Mouse (Mus musculus) CD8-positive naive resting alpha-beta T cell, adult 2 months (primary cell): ENCODE data around the gene Tmem116.

Source experiments
- DNase-seq, 2 experiments: peaks; one replicate each; pipeline ENCODE4 v3.0.0; 2022; ENCODE audit warnings: low read depth in 2 of 2, low spot score in 2 of 2

Tmem116 gene

DNA sequence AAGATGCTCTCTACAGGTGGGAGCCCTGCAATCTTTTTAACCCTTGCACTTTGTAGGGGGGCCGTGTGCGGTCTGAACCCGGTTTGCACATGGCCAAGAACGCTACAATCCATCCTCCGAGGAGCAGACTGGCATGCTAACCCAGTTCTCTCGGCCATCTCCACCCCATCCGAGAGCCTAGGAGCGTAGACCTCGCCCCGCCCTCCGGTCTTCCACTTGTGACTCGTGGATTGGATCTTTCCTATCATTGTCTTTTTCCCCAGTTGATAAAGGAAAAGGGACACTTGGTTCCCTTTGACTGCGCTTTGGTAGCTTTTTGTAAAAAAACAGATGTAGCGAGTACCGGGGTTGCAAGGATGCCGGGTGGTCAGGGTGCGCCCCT, at the start of gene Tmem116:
Tmem116 (plus strand) TSS at position 250 of the 382 bp plus-strand sequence.
- DNase-seq = peak in 1 of 2 experiments; percentile 7

DNA sequence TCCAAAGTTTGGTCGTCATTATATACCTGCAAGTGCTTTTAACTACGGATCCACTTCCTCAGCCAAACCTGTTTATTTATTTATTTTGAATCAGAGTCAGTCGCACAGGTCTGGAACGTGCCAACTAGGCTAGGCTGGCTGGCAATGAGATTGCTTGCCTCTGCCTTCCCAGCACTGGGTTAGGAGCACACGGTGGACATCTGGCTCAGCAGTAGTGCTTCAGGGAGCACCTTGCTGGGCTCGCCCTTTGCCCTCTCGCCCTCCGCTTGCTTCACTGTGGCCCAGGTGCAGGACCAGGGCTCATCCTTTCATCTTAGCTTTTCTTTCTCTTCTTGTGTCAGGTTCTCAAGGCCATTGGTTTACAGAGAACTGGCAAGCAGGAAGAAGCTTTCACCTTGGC, 43.8 kb upstream of the Tmem116 start:
- no peak for DNase-seq

GRCm38 (mm10) chr5:121410975-121411374, 40.7 kb upstream of the Tmem116 start:
- no peak for DNase-seq

DNA sequence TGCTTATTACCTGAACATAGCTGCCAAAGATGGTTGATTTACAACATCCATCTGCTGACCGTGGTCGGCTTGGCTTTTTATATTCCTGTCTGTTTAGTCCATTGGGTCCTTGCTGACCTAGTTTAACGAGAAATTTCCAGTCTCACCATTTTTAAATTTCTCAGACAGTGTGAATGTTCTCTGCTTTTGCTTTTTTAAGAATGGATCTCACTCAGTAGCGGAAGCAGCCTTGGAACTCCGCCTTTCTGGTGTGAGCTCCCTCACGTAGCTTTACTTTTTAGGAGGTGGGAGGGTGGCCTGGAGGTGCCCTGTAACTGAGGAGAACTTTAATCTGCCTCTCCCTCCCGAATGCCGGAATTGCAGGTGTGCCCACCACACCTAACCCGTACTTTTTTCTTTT, 31.0 kb upstream of the Tmem116 start:
- no peak for DNase-seq

DNA sequence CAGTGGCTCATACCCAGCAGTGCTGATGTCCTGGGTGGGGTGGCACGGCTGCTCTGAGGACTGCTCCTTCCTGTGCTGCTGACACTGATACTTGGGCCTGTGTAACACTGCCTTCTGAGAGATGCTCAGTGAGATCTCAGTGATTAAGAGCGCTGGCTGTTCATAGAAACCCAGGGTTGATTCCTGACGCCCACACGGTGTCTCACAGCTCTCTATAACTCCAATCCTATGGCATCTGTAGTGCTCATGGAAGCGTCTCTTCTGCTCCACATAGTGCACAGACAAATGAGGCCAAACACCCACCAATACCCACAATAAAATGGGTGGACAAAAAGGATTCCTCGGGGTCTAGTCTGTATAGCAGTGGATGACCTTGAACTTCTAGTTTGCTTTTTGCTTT, 28.9 kb upstream of the Tmem116 start:
- DNase-seq = no peak

DNA sequence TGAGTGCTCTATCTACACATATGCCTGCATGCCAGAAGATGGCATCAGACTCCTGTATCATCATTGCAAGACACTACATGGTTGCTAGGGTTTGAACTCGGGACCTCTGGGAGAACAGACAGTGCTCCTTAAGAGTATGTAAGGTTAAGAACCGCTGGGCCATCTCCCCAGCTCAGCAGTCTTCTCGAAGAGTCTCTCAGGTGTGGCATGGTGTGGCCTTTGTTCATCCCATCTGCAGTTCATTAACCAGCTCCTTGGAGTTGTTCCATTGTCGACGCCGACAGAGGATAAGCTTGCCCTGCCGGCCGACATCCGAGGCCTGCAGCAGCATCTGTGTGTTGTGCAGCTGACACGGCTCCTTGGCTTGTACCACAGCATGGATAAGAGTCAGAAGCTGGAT, 28.4 kb upstream of the Tmem116 start:
- no peak for DNase-seq

DNA sequence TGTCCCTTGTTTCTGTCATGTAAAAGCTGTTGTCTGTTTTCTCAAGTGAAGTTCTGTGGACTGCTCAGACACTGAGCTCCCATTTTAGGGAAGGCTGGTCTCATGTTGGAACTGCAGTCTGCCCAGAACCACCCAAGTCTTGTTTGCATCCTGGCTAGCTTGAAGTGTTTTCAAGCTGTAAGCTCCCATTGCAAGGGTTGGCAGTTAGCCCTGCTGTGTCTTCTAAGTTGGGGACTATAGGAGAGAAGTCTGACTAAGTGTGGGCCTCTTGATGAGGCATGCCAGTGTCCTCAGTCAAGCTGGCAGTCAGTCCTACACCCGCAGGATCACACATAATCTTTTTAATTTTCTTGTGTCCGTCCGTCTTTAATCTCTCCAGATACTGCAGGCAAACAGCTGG, 22.7 kb upstream of the Tmem116 start:
- no peak for DNase-seq

- DNase-seq = no peak
These were observed 13.6 kb upstream of the Tmem116 start for GRCm38 (mm10) chr5:121438131-121438530.

DNA sequence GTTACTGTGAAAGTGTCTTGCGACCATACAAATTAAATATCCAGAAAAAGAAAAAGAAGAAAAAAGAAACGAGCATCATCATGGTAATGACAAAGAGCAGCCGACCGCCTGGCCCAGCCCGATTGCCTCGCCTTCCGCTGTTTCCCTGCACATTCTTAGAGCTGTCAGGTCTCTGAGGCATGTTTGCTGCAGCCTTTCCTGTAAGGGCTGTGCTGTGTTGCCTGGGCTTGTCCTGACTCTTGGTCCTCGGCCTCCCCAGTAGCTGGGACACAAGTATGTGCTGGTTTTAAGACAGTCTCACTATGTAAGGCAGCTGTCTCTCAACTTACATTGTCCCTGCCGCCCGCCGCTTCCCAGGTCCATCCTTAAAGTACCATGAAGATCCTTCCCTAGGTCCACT, 12.9 kb upstream of the Tmem116 start:
- no peak for DNase-seq

- peak; percentile 28 to 58 for DNase-seq
These were observed 8.1 kb upstream of the Tmem116 start for GRCm38 (mm10) chr5:121443548-121443947.

- no peak for DNase-seq
These were observed 6.8 kb upstream of the Tmem116 start for GRCm38 (mm10) chr5:121444870-121445269.

DNA sequence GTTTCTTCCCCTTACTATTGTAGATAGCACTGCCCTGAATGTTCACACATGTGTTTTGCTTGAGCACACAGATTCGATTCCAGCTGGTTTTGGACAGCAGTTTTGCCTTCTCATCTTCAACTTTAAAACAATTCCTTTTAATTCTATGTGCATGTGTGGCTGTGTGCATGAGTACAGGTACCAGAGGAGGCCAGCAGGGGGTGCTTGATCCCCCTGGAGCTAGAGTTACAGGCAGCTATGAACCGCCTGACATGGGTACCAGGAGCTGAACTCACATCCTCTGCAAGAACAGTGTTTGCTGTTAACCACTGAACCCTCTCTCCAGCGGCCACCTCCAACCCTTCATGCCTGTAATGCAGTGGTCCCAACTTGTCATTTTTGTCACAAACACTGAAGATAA, 3.2 kb upstream of the Tmem116 start:
- peak; percentile 13 for DNase-seq

DNA sequence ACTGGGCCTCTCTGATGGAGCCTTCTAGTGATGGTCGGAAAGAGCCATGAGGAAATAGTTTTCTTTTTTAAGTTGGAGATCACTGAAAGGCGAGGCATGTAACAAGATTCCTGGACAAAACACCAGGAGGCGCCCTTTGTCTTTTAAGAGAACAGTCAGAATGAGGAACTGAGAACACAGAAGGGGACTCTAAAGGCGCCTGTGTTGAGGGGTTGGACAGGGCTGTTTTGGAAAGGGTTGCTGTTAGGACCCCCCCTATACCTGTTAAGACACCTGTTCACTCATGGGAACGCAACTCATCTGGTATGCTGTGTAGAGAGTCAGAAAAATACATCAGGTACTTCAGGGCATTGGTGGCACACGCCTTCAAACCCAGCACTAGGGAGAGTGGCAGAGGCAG, 1.7 kb upstream of the Tmem116 start:
- DNase-seq = peak; percentile 56 to 68

DNA sequence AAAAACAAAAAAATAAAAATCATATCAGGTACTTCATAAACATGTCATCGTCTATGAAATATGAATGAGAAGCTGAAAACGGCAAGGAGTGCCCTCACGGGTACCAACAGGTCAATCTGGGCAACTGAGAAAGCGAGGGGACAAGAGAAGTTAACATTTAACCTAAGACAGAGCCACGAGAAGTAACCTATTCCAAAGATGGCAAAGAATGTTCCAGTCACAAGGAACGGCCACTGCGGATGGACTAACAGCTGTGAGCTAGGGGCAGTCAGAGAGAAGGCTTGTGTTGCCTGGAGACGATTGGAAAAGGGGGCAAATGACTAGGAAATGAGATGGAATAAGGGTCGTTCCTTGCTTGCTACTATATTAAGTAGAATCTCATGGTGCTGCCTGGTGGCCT, 1.2 kb upstream of the Tmem116 start:
- DNase-seq = no peak

DNA sequence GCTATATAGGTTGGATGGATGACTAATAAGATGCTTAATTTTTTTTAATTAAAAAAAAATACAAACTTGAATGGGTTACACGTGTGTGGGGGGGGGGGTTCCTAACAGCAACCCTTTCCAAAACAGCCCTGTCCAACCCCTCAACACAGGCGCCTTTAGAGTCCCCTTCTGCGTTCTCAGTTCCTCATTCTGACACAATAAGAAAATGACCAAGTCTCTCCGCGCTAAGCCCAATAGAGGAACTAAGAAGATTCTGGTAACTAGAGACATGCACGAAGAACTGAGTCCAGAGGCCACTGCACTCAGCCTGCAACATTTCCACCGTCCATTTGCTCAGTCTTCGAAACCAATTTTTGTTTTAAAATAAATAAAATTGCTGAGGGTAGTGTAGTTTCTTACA, 490 bp upstream of the Tmem116 start:
- no peak for DNase-seq

- peak; percentile 99 for DNase-seq
These were observed 555 bp downstream of the Tmem116 start, which contains the start of gene Erp29 for GRCm38 (mm10) chr5:121452026-121452869. Gene Erp29 (minus strand): TSS chr5:121452506.

DNA sequence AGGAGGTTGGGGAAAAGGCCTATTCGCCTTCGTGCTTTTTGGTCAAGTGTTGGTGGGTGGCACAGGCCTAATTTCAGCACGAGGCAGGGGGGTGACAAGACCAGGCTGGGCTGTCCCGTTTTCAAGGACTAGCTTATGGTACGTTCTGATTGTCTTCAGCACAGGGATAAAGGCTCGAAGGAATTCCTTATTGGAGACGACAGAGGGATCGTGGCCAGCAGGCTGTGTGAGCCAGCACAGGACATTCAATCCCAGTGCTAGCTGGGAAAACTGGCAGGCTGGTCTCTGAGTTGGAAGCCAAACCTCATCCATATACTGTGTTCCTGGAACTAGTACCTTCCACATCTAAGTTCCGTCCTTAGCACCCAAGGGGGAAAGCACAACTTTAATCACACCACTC, 1.2 kb downstream of the Tmem116 start:
- no peak for DNase-seq

DNA sequence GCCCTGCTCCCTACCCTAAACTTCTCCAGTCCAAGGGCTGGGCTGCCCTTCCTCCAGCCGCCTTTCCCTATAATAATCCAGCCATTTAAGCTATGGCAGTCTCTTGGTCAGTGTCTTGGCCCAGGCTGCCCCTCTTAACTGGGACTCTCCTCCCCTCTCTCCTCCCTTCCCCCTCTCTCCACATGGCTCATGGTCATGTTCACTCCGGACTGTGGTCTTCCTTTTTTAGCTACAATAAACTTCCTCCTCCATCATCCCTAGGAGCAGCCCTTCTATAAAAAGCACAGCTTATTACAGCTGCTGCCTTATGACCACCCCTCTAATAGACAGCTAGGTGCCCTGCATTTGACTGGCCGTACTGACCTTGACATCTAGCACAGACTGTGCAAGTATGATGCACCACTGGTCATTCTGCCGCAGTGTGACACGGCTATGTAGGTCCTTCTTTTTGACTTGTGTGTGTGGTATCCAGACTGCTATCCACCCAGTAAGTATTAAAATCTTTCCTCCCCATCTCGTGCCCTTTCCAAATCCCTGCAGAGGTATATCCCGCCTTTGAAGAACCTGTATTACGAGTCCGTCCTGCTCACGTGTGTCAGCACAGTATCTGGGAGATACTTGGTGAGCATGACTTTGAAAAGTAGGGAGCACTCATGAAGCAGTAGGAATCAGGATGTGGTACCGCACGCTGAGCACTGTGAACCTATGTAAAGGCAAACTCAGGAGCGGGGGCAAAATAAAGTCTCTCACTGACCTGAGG, 2.2 kb downstream of the Tmem116 start:
- no peak for DNase-seq

DNA sequence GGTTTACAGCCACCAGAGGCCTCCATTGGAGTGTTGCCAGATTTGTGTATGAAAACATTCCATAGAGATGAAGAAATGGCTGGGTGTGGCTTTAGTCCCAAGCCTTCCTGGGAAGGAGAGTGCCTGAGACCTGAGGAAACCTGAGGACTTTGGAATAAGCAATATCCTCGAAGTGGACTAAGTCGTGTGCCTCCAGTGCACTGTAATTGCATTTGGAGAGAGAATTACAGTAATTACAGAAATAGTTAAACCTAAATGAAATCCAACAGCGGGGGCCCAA, 2.8 kb downstream of the Tmem116 start:
- no peak for DNase-seq

DNA sequence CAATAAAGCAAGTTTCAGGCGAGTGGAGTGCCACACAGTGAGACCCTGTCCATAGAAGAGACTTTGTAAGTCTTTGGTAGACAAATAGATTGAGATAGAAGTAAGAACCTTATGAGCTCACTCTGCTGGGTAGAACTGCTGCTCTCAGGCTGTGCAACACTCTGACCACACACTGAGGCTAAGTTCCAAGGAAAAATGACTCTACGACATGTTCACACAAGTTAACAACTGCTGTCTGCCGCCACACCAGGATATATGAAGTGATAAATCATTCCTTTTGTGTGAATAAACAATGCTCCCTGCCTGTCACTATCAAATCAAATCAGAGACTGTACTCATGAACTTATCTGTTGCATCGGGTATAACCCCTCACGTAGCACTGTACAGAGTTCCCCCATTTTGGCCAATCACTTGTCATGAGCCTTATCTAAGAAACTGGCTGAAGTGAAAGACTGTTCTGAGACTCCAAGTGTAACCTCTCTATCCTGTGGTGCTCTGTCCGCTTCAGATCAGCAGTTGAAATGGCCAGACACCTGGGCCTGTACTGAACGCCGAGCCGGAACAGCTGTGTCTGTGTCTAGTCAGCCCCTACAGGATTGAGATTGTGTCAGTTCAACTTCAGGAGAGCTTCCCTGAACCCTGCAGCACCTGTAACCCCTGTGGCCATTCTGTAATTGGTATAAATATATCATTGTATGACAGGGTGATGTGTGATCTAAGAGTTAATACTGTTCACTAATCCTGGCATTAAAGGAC, 4.0 kb downstream of the Tmem116 start:
- DNase-seq = no peak

DNA sequence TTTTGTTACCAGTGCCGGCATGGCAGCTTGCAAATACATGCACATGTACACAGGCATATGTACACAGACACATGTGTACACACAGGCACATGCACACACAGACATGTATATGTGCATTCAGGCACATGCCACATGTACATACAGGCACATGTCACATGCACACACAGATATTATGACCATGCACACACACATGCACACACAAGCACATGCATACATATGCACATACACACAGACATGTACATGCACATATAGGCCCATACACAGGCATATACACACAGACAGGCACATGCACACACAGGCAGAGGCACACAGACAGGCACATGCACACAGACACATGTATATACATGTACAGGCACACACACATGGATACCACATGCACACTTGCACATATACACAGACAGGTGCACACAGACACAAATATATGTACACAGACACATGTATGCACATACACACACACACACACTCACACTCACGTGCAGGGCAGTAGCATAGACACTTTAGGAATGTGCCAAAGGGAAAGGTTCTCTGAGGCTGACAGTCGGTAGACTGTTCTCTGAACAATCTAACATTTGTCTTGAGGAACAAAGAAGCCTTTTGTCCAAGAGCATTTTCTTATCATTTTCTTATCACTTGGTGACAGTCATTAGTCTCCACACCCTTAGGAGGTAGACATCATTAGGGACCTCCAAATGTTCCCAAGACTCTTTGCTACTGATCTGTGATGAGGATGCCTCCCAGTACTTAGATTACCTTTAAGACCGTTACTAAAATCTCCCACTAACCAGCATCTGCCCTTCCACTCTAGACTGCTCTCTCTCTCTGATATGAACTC, 9.9 kb downstream of the Tmem116 start:
- no peak for DNase-seq
